Mouse (Mus musculus): ENCODE data around the gene Atp2a3. TPM values are rescaled to one million over a fixed set of nuclear protein-coding genes. Genes with fewer than 3 reads are reported as not detected.

Gene Atp2a3
- 30.7 and 33.1 TPM in 2 replicates for polyA plus RNA-seq (2015; fragmentation: Nextera tagmentation; extraction: Ambion mirVana)

DNA sequence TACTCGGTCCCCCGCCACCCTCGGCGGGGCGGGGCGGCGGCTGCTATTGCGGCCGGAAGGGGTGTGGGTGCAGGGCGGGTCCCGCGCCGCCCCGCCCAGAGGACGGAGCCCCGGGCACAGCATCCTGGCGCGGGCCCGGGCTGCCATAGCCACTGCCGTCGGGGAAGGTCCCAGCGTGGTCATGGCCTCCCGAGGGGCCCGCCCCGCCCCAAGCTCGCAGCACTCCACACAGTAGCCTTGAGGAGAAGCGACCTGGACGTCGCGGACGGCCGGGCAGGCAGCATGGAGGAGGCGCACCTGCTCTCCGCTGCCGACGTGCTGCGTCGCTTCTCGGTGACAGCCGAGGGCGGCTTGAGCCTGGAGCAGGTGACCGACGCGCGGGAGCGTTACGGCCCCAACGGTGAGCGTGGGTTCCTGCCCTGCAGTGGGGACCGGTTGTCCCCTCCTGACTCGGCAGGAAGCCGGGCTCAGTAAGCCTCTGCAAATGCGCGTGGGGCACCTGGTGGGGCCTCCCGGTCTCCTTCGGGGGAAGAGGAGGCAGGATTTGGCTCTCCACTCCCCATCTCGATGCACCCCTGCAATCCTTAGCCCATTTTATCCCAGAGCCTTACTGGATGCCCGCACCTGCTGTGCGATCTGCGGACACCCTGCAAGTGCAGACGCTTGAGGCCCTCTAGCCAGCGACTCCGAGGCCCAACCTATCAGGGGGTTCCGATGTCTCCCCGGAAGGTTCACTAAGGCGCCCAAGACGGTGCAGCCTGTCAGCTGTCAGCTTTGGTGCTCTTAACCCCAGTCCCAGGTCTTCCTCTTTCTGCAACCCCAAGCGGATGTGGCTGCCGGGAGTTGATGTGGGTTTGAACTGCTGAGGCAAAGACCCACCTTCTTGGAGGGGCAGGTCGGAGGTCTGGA lies at the start of gene Atp2a3:
TSS of gene Atp2a3 (plus strand) at position 98 of the 909 bp plus-strand sequence.
- H3K27ac ChIP-seq (ENCODE audit: low read length), result peak within 1 kb of the TSS; percentile 26; the same call in 1 of the 2 replicates
- peak within 1 kb of the TSS; percentile 65 for H3K4me2 ChIP-seq (replicated peaks; ENCODE audit: low read depth, low read length)
- peak; percentile 84 for ATAC-seq
- H3K36me3 ChIP-seq (ENCODE audit: insufficient read depth, low read length), result no peaks in the 10 kb centered on the region
- no peak within 1 kb of the TSS; the same call in 1 of the 2 replicates for H3K9ac ChIP-seq (replicated peaks; ENCODE audit: low read depth)
- no peaks in the 10 kb centered on the region for H3K9me3 ChIP-seq (ENCODE audit: low read length)
- no peaks in the 10 kb centered on the region for H3K27me3 ChIP-seq (replicated peaks; ENCODE audit: insufficient read depth, low read length)
- peak within 1 kb of the TSS; percentile 44 for H3K4me3 ChIP-seq (ENCODE audit: low read depth, low read length)
- WGBS, result 6% methylated on average over 55 of the region's 70 CpGs
- no peak for TF ChIP-seq EP300 (IDR thresholded peaks at IDR 0.05)
- TF ChIP-seq CTCF (IDR thresholded peaks at IDR 0.05), result no peak
- peak; percentile 67 for DNase-seq (ENCODE audit: low spot score)
- peaks cover 10% of the 10 kb centered on the region; the same call in 1 of the 2 replicates for H3K4me1 ChIP-seq (ENCODE audit: insufficient read depth, low read depth, low read length)

DNA sequence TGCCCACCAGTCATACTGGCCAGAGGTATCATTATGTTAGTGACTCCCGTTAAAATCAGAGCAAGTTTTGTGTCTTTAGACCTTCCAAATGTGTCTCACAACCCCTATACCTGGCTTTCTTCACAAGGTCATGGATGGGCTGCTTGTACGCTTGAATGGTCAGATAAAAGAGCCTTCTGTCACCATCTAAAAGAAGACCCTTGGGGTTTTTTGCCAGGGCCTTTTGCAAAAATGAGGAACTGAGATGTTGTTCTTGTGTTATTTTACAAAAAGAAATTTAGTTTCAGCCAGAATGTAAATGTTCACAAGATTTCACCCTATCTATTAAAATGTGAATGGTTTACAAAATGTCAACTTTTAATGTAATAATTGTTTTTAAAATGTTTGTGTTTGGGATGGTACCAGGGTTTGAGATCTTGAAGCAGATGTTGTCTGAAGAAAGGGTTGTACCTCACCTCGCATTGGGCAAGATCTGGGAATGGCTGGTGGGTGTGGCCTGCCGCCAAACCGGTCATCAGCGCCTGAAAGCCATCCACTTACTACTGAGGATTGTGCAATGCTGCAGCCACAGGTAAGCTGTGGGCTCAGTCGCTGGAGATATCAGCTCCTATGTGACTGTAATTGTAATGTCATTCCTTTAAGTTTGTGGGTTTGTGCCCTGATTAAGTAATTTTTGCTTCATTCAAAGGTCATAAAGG lies 43.5 kb upstream of the Atp2a3 start:
- 60% methylated on average over 7 of the region's 7 CpGs for WGBS
- H3K36me3 ChIP-seq (ENCODE audit: insufficient read depth, low read length), result peaks cover 47% of the 10 kb centered on the region

DNA sequence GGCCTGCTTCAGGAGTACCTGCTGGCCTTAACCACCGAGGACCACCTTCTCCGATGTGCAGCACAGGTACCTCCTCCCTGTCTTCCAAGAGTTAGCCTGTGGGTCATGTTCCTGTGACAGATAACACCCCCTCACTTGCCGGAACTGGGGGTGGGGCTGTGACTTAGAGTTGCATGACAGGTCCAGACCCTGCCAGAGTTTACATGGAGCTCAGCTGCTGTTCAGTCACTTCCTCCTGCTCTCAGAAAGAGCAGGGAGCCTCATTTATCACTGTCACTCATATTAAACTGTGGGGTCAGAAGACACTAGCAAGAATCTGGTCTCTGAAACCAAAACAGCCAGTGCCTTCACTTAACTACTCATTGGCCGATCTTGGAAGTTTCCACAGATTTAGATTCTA lies 37.9 kb upstream of the Atp2a3 start:
- Histone ChIP-seq H3K4me3 (ENCODE audit: low read depth, low read length) (no peak overlapping the region), H3K9me3 (ENCODE audit: low read length) (no peaks in the 10 kb centered on the region), H3K27me3 (replicated peaks; ENCODE audit: insufficient read depth, low read length) (no peaks in the 10 kb centered on the region), H3K4me1 (ENCODE audit: insufficient read depth, low read depth, low read length) (no peaks in the 10 kb centered on the region), H3K27ac (ENCODE audit: low read length) (no peak overlapping the region), H3K9ac (replicated peaks; ENCODE audit: low read depth) (no peak overlapping the region), H3K4me2 (replicated peaks; ENCODE audit: low read depth, low read length) (no peak overlapping the region), H3K36me3 (ENCODE audit: insufficient read depth, low read length) (peaks cover 16% of the 10 kb centered on the region)
- 9% methylated on average over 4 of the region's 4 CpGs for WGBS
- DNase-seq (ENCODE audit: low spot score) (peak; percentile 53), ATAC-seq (peak; percentile 60)
- no peak for TF ChIP-seq EP300 (IDR thresholded peaks at IDR 0.05)
- TF ChIP-seq CTCF (IDR thresholded peaks at IDR 0.05), result no peak

More for the DNA sequence above, 43.5 kb upstream of the Atp2a3 start:
- peak; percentile 81 for ATAC-seq
- no peak overlapping the region for H3K4me2 ChIP-seq (replicated peaks; ENCODE audit: low read depth, low read length)
- no peak for TF ChIP-seq EP300 (IDR thresholded peaks at IDR 0.05)
- TF ChIP-seq CTCF (IDR thresholded peaks at IDR 0.05), result no peak
- no peak overlapping the region for H3K9ac ChIP-seq (replicated peaks; ENCODE audit: low read depth)
- H3K27ac ChIP-seq (ENCODE audit: low read length), result no peak overlapping the region
- no peaks in the 10 kb centered on the region for H3K27me3 ChIP-seq (replicated peaks; ENCODE audit: insufficient read depth, low read length)
- no peaks in the 10 kb centered on the region for H3K9me3 ChIP-seq (ENCODE audit: low read length)
- H3K4me3 ChIP-seq (ENCODE audit: low read depth, low read length), result no peak overlapping the region
- DNase-seq (ENCODE audit: low spot score), result peak; percentile 77
- H3K4me1 ChIP-seq (ENCODE audit: insufficient read depth, low read depth, low read length), result no peaks in the 10 kb centered on the region

DNA sequence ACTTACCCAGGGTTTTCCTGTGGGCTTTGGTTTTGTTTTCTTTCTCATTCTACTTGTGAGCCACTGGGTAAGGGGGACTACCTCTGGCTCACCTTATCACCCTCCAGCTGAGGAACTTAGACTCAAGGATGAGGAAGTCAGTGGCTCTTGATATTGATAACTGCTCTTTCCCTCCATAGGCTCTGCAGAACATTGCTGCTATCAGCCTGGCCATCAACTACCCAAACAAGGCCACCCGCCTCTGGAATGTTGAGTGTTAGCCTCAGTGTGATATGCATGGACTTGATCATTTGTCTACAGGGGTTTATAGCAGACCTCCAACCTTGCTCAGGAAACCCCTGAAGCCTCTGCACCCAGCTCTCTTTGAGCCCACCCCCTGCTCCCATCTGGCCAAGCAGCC lies 36.5 kb upstream of the Atp2a3 start:
- ATAC-seq, result no peak
- 45% methylated on average over 1 of the region's 1 CpGs for WGBS

DNA sequence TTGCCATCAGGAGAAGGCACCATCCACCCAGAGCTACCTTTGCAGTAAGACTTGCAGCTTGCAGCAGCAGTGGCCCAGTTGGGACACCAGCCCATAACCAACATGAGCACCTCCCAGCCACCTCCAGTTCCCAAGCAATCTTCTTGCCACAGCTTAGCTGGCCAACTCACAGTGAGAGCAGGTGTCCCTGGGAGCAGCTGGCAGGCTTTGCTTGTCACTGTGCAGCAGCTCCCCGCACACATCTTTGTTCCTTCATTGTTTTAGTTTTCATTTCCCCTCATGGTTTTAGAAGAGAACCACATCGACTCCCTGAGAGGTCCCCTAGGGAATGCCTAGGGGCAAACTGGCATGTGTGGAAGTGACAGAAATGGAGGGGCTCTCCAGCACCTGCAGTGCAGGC lies 35.9 kb upstream of the Atp2a3 start:
- WGBS, result 26% methylated on average over 2 of the region's 2 CpGs
- no peak overlapping the region for H3K27ac ChIP-seq (ENCODE audit: low read length)
- H3K27me3 ChIP-seq (replicated peaks; ENCODE audit: insufficient read depth, low read length), result no peaks in the 10 kb centered on the region
- H3K9me3 ChIP-seq (ENCODE audit: low read length), result no peaks in the 10 kb centered on the region
- no peak overlapping the region for H3K9ac ChIP-seq (replicated peaks; ENCODE audit: low read depth)
- TF ChIP-seq CTCF (IDR thresholded peaks at IDR 0.05), result no peak
- TF ChIP-seq EP300 (IDR thresholded peaks at IDR 0.05), result no peak
- H3K4me3 ChIP-seq (ENCODE audit: low read depth, low read length), result no peak overlapping the region
- H3K4me1 ChIP-seq (ENCODE audit: insufficient read depth, low read depth, low read length), result no peaks in the 10 kb centered on the region
- H3K4me2 ChIP-seq (replicated peaks; ENCODE audit: low read depth, low read length), result no peak overlapping the region
- peaks cover 10% of the 10 kb centered on the region; the same call in 1 of the 2 replicates for H3K36me3 ChIP-seq (ENCODE audit: insufficient read depth, low read length)
- no peak for ATAC-seq
- no peak for DNase-seq (ENCODE audit: low spot score)

More for the DNA sequence above, 36.5 kb upstream of the Atp2a3 start:
- peaks cover 10% of the 10 kb centered on the region; the same call in 1 of the 2 replicates for H3K36me3 ChIP-seq (ENCODE audit: insufficient read depth, low read length)
- TF ChIP-seq EP300 (IDR thresholded peaks at IDR 0.05) (no peak), CTCF (IDR thresholded peaks at IDR 0.05) (no peak)
- no peaks in the 10 kb centered on the region for H3K4me1 ChIP-seq (ENCODE audit: insufficient read depth, low read depth, low read length)
- H3K9ac ChIP-seq (replicated peaks; ENCODE audit: low read depth), result no peak overlapping the region
- H3K27me3 ChIP-seq (replicated peaks; ENCODE audit: insufficient read depth, low read length), result no peaks in the 10 kb centered on the region
- no peaks in the 10 kb centered on the region for H3K9me3 ChIP-seq (ENCODE audit: low read length)
- DNase-seq (ENCODE audit: low spot score), result peak; percentile 12
- H3K4me2 ChIP-seq (replicated peaks; ENCODE audit: low read depth, low read length), result no peak overlapping the region
- H3K27ac ChIP-seq (ENCODE audit: low read length), result no peak overlapping the region
- H3K4me3 ChIP-seq (ENCODE audit: low read depth, low read length), result no peak overlapping the region
